Mouse (Mus musculus) testis, adult 2 months (tissue): ENCODE data around the gene Gm17019.
"Not testable (repeated sequence)": the region's sequence is repeated elsewhere in the genome, so short reads cannot be mapped to it uniquely, and the experiment has no call there.

Experiments
- CTCF ChIP-seq: fragments of 200-500 bp; IDR thresholded peaks from 2 replicates; pipeline ENCODE4 v1.5.1; 2012; ENCODE audit warnings: low read depth, mild to moderate bottlenecking, inconsistent platforms, low read length, moderate library complexity; ENCODE audit not compliant: control insufficient read depth, insufficient read depth, insufficient replicate concordance
- POLR2A ChIP-seq: fragments of 200-500 bp; IDR thresholded peaks from 2 replicates; pipeline ENCODE4 v1.6.1; 2012; ENCODE audit warnings: low read depth, mild to moderate bottlenecking, inconsistent platforms, low read length, moderate library complexity; ENCODE audit not compliant: control insufficient read depth

- TF ChIP-seq CTCF, POLR2A: not testable (repeated sequence)
These were observed 29.6 kb upstream of the Gm17019 start for GRCm38 (mm10) chr5:15062385-15062715.
